Mouse (Mus musculus): ENCODE data around the gene Vti1a. TPM values are rescaled to one million over a fixed set of nuclear protein-coding genes. Genes with fewer than 3 reads are reported as not detected.

Vti1a gene
- polyA plus RNA-seq, 1 experiment, result 22.6 TPM

DNA sequence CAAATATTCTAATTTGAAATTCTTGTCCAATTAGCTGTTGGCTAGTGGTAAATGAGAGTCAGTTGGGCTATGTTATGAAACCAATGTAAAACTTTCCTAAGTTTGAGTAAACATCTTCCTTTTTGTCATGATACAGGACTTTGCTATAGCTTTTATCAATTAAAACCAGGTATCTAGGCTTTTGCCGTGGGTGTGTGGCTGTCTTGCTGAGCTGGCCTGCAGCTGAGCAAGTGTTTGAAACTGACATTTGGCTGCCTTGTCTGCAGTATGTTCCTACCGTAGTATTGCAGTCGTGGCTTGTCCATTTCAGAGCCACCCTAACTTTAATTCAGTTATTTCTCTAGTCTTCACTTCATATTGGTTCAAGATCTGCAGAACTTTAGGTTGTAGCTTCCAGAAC, 32.1 kb downstream of the Vti1a start:
- Histone ChIP-seq H3K4me3 (ENCODE audit: insufficient read depth, low read length) (no peak overlapping the region), H3K4me1 (ENCODE audit: control insufficient read depth, insufficient read depth, low read length) (peaks cover 3% of the 10 kb centered on the region; the same call in 1 of the 2 replicates), H3K27ac (ENCODE audit: insufficient read depth, low read length) (no peak overlapping the region)
- no peak for TF ChIP-seq CTCF (IDR thresholded peaks at IDR 0.05; ENCODE audit: borderline replicate concordance, insufficient read depth, low read length)
- no peak for TF ChIP-seq POLR2A (IDR thresholded peaks at IDR 0.05; ENCODE audit: low read depth, low read length)

DNA sequence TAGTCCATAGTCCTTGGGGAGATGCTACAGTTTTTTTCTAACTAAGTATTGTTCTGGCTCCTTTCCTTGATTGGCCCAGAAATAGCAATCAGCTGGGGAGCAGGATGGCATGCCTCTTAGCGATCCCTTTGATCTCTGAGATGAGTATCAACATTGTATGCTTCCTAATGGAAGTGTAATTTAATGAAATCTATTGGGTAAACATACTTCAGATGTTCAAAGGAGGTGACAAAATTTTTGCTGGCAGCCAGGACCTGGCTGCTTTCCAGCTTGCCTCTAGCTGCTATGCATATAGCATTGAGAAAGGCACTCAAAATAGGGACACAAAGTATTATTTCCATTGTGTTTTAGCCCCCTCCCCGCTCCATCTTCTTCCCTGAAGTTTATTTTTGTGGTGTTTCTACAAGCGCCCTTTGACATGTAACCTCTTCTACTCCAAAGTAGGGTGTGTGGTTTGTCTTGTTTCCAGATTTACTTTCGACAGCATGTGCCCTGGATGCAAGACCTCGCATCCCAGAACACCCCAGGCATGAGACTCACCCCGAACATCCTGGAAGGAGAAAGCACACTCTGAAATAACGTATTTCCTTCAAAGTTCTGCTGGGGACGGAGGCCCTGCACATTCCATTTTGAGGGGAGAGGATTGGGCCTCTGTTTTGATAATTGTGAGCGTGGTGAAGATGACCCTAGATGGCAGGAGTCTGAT, 34.7 kb downstream of the Vti1a start:
- no peak for TF ChIP-seq POLR2A (IDR thresholded peaks at IDR 0.05; ENCODE audit: low read depth, low read length)
- TF ChIP-seq CTCF (IDR thresholded peaks at IDR 0.05; ENCODE audit: borderline replicate concordance, insufficient read depth, low read length), result no peak
- no peak overlapping the region for H3K27ac ChIP-seq (ENCODE audit: insufficient read depth, low read length)
- H3K4me3 ChIP-seq (ENCODE audit: insufficient read depth, low read length), result no peak overlapping the region
- peaks cover 3% of the 10 kb centered on the region; the same call in 1 of the 2 replicates for H3K4me1 ChIP-seq (ENCODE audit: control insufficient read depth, insufficient read depth, low read length)

DNA sequence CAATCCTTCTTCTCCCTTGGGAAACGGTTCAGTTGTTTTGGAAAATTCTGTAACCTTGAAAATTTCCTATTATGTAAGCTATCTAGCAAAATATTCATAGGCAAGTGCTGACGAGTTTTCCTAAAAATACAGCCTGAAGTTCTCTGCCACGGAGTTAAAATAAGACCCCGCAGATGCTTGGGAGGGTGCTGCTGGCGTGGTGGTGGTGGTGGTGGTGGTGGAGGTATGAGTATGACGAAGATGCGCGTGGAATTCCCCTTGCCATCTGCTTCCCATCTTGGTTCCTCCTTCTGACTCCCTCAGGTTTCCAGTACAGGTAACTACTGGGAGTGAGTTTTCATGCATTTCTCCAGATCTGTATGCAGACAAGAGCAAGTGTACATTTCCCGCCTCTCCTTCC, 46.5 kb downstream of the Vti1a start:
- Histone ChIP-seq H3K4me1 (ENCODE audit: control insufficient read depth, insufficient read depth, low read length) (no peaks in the 10 kb centered on the region), H3K4me3 (ENCODE audit: insufficient read depth, low read length) (no peak overlapping the region), H3K27ac (ENCODE audit: insufficient read depth, low read length) (no peak overlapping the region)
- TF ChIP-seq POLR2A (IDR thresholded peaks at IDR 0.05; ENCODE audit: low read depth, low read length) (no peak), CTCF (IDR thresholded peaks at IDR 0.05; ENCODE audit: borderline replicate concordance, insufficient read depth, low read length) (no peak)

DNA sequence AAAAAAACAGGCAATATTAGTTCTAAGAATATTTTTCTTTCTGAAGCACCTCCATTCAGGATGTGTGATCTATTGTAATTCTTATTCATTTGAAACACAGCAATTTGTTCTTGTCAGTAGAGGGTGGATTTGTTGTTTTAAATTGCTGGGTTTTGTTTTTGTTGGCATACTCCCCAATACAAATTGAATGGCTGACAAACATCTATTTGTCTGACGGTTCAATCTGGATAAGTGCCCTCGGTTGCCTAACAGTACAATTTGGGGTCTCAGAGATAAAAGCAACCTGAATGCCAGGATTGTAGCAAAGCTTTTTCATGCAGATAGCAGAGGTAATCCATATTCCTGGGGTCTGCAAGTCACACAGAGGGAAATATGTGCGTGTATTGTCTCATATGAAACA, 53.6 kb downstream of the Vti1a start:
- Histone ChIP-seq H3K27ac (ENCODE audit: insufficient read depth, low read length) (no peak overlapping the region), H3K4me1 (ENCODE audit: control insufficient read depth, insufficient read depth, low read length) (no peaks in the 10 kb centered on the region), H3K4me3 (ENCODE audit: insufficient read depth, low read length) (no peak overlapping the region)
- no peak for TF ChIP-seq CTCF (IDR thresholded peaks at IDR 0.05; ENCODE audit: borderline replicate concordance, insufficient read depth, low read length)
- TF ChIP-seq POLR2A (IDR thresholded peaks at IDR 0.05; ENCODE audit: low read depth, low read length), result no peak

DNA sequence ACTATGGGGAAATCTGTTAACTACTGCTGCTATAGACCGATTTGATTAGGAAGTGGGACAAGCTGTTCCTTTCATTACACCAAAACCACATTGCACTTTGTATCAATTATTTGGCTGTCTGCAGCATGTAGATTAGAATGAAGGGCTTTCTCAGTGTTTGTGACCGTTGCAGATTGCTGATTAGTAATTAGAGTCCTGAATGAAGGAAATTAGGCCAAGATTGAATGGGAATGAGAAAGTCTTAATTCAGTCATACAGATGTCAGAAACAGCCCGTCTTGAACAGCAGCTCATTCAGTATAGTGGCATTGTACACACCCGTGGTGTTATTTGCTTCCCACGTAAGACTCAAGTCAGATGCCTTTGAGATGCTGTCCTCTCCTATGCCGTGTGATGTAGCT, 60.2 kb downstream of the Vti1a start:
- no peak for TF ChIP-seq CTCF (IDR thresholded peaks at IDR 0.05; ENCODE audit: borderline replicate concordance, insufficient read depth, low read length)
- TF ChIP-seq POLR2A (IDR thresholded peaks at IDR 0.05; ENCODE audit: low read depth, low read length), result no peak
- Histone ChIP-seq H3K4me1 (ENCODE audit: control insufficient read depth, insufficient read depth, low read length) (no peaks in the 10 kb centered on the region), H3K27ac (ENCODE audit: insufficient read depth, low read length) (no peak overlapping the region), H3K4me3 (ENCODE audit: insufficient read depth, low read length) (no peak overlapping the region)

DNA sequence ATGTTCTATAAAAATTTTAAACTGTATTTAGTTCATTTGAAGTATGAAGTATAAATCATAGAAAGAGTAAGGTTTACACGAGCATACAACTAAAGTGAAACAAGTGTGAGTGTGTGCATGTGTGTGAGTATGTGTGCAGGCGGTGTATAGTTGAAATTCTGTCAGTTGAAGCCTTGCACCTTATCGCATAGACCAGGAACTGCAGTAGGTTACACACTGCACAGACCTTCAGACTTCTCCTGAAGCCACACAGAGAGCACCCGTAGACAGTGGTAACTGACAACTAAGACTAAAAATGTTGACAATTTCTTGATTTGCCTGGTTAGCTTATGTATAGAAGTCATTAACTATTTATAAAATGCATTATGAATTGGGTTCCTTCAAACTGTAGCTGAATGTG, 61.4 kb downstream of the Vti1a start:
- Histone ChIP-seq H3K4me3 (ENCODE audit: insufficient read depth, low read length) (no peak overlapping the region), H3K4me1 (ENCODE audit: control insufficient read depth, insufficient read depth, low read length) (no peaks in the 10 kb centered on the region), H3K27ac (ENCODE audit: insufficient read depth, low read length) (no peak overlapping the region)
- TF ChIP-seq POLR2A (IDR thresholded peaks at IDR 0.05; ENCODE audit: low read depth, low read length) (no peak), CTCF (IDR thresholded peaks at IDR 0.05; ENCODE audit: borderline replicate concordance, insufficient read depth, low read length) (no peak)

DNA sequence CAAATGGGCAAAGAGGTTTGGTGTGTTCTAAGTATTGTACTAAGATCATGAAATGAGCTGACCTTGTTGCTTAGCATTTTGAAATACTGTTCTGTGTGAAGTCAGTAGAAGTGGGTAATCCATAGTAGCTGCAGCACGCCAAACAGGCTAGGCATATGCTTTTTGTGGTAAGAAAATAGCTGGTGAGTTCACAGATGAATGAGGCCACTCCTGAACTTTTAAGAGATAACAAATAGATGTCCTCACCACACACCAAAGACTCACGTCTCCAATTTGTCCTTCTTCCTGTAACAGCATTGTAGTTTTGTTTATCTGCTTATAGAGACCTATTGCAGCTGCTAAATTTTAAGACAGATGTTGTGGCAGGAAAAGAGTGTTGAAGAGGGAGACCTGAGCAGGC, 62.8 kb downstream of the Vti1a start:
- Histone ChIP-seq H3K4me3 (ENCODE audit: insufficient read depth, low read length) (no peak overlapping the region), H3K4me1 (ENCODE audit: control insufficient read depth, insufficient read depth, low read length) (no peaks in the 10 kb centered on the region), H3K27ac (ENCODE audit: insufficient read depth, low read length) (no peak overlapping the region)
- TF ChIP-seq CTCF (IDR thresholded peaks at IDR 0.05; ENCODE audit: borderline replicate concordance, insufficient read depth, low read length) (no peak), POLR2A (IDR thresholded peaks at IDR 0.05; ENCODE audit: low read depth, low read length) (no peak)

DNA sequence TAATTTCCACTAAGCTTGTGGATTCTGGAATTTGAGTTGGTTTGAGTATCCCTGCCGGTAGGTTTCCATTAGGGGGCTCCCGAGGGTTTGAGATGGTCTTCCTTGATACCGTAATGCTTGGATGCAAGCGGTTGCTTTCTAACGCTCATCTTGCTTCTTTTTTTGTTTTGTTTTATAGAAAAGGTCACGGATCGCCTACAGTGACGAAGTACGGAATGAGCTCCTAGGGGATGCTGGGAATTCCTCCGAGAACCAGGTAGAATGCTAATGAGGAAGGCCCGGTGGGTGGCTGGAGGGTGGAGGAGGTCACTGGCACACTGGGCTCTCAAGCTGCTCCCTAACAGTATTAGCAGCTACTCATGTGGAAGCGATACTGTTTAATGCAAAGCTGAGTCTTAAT, 64.7 kb downstream of the Vti1a start:
- TF ChIP-seq CTCF (IDR thresholded peaks at IDR 0.05; ENCODE audit: borderline replicate concordance, insufficient read depth, low read length) (no peak), POLR2A (IDR thresholded peaks at IDR 0.05; ENCODE audit: low read depth, low read length) (no peak)
- Histone ChIP-seq H3K4me3 (ENCODE audit: insufficient read depth, low read length) (no peak overlapping the region), H3K4me1 (ENCODE audit: control insufficient read depth, insufficient read depth, low read length) (no peaks in the 10 kb centered on the region), H3K27ac (ENCODE audit: insufficient read depth, low read length) (no peak overlapping the region)

DNA sequence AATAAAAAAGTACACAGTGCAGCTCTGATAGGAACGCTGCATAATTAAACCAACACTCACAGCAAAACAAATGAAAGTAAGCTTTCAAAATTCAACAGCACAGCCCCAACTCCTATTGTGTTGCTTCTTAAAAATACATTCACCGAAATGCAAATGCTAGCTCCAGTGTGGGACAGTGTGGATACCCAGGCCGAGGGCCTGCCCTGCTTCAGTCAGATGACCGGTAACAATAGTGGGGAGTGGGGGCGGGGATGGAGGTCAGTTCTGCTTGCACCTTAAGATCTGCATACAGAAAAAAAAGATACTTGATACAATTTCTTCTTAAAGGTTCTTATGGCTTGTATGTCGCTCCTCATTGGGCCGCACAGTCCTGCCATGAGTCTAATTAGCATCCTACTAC, 65.2 kb downstream of the Vti1a start:
- Histone ChIP-seq H3K4me1 (ENCODE audit: control insufficient read depth, insufficient read depth, low read length) (no peaks in the 10 kb centered on the region), H3K27ac (ENCODE audit: insufficient read depth, low read length) (no peak overlapping the region)
- TF ChIP-seq POLR2A (IDR thresholded peaks at IDR 0.05; ENCODE audit: low read depth, low read length), result no peak
- TF ChIP-seq CTCF (IDR thresholded peaks at IDR 0.05; ENCODE audit: borderline replicate concordance, insufficient read depth, low read length), result no peak

DNA sequence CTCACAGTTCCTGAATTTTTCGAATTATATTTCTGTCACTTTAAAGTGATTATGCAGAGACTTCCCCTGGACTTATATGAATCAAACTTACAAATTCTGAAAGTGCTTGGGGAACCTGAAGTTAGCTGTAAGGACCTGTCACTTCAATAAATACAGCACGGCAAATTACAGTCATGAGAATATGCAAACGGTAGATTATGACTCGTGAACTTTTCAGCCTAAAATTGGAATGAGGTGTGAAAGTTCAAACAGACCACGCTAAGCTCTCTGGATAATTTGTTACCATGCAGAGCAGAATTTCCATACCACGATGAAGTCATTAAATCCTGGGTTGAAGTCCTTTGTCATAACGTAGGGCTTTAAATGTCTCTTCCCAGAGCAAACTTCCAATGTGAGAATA, 66.7 kb downstream of the Vti1a start:
- Histone ChIP-seq H3K4me1 (ENCODE audit: control insufficient read depth, insufficient read depth, low read length) (no peaks in the 10 kb centered on the region), H3K4me3 (ENCODE audit: insufficient read depth, low read length) (no peak overlapping the region), H3K27ac (ENCODE audit: insufficient read depth, low read length) (no peak overlapping the region)
- TF ChIP-seq CTCF (IDR thresholded peaks at IDR 0.05; ENCODE audit: borderline replicate concordance, insufficient read depth, low read length), result no peak
- TF ChIP-seq POLR2A (IDR thresholded peaks at IDR 0.05; ENCODE audit: low read depth, low read length), result no peak

More for the DNA sequence above, 65.2 kb downstream of the Vti1a start:
- H3K4me3 ChIP-seq (ENCODE audit: insufficient read depth, low read length), result no peak overlapping the region
